Mouse (Mus musculus): ENCODE results near the gene Dnah8. TPM values are rescaled to one million over a fixed set of nuclear protein-coding genes. Genes with fewer than 3 reads are reported as not detected.

Dnah8 gene
- polyA plus RNA-seq, 1 experiment from 2014 or later = 2.1 TPM

DNA sequence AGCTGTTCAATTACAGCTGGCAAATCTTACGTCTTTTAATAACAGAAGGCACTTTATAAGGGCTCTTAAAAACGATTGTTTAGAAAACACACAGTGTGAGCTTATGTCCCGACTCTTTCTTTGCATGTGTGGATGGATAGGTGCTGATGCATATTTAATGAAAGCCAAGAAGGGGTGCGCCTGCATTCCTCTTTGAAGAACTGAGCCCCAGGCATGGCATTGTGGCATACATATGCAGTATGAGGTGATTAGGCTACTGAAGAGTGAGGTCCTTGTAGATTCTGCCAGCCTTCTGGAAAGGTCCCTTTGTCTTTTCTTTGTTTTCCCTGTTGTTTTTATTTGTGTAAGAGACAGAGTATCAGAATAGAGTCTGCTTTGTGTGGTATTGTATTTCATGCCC lies 48.4 kb downstream of the Dnah8 start:
- Histone ChIP-seq H3K4me2 (no peak overlapping the region), H3K9me3 (no peaks in the 10 kb centered on the region), H3K36me3 (no peaks in the 10 kb centered on the region), H3K27me3 (replicated peaks) (no peaks in the 10 kb centered on the region), H3K4me1 (no peaks in the 10 kb centered on the region), H3K9ac (no peak overlapping the region), H3K27ac (replicated peaks) (no peak overlapping the region), H3K4me3 (no peak overlapping the region)
- no peak for ATAC-seq (ENCODE audit: extremely low read depth, insufficient number of reproducible peaks, low FRiP score, low TSS enrichment)
- 79% methylated on average over 4 of the region's 4 CpGs for WGBS

DNA sequence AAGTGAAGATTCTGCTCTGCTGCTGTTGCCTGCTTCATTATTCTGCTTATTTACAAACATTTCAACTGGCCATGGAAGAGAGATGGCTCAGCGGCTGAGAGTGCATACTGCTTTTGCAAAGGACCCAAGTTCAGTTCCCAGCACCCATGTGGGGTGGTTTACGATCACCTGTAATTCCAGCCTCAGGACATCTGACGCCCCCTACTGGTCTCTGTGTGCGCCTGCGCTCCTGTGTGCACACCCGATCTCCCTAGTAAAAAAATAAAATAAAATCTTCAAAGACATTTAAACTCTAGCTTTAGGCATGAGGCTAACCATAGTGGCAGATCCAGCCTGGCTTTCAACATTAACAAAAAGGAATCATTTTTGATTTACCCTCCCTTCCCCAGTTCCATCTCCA lies 48.9 kb downstream of the Dnah8 start:
- 87% methylated on average over 6 of the region's 6 CpGs for WGBS
- H3K36me3 ChIP-seq = no peaks in the 10 kb centered on the region

DNA sequence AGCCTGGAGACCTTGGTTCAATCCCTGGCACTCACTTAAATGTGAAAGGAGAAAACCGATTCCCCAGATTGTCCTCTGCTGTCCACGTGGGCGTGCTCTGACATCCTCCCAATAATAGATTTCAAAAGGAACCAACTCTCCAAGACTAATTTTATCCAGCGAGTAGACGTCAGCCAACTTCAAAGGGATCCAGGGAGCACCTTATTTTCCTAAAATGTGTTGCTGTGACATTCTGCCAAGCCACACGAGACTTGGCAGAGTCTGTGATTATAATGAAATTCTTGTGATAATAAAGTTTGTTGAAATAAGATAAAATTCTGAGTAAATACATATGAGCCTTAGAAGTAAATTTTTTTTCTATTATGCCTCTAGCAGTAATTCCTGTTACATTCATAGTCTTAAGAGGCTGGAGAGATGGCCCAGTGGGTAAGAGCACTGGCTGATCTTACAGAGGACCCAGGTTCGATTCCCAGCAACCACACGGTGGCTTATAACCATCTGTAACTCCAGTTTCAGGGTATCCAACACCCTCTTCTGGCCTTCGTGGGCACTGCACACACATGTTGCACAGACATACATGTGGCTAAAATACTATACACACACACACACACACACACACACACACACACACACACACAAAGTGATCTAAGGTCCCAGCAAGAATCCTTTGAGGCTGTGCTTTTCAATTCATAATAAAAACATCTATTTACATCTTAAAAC lies 51.0 kb downstream of the Dnah8 start:
- H3K4me2 ChIP-seq = no peak overlapping the region
- no peak for ATAC-seq (ENCODE audit: extremely low read depth, insufficient number of reproducible peaks, low FRiP score, low TSS enrichment)
- H3K27me3 ChIP-seq (replicated peaks) = no peaks in the 10 kb centered on the region
- H3K4me3 ChIP-seq = no peak overlapping the region
- 80% methylated on average over 9 of the region's 9 CpGs for WGBS
- H3K36me3 ChIP-seq = no peaks in the 10 kb centered on the region
- no peak overlapping the region for H3K27ac ChIP-seq (replicated peaks)
- H3K9ac ChIP-seq = no peak overlapping the region
- H3K9me3 ChIP-seq = peaks cover 3% of the 10 kb centered on the region; the same call in 1 of the 2 replicates
- no peaks in the 10 kb centered on the region for H3K4me1 ChIP-seq

More for the DNA sequence above, 48.9 kb downstream of the Dnah8 start:
- H3K27me3 ChIP-seq (replicated peaks) = no peaks in the 10 kb centered on the region
- no peak overlapping the region for H3K9ac ChIP-seq
- H3K4me1 ChIP-seq = no peaks in the 10 kb centered on the region
- no peak overlapping the region for H3K27ac ChIP-seq (replicated peaks)
- no peaks in the 10 kb centered on the region for H3K9me3 ChIP-seq
- no peak overlapping the region for H3K4me2 ChIP-seq
- H3K4me3 ChIP-seq = no peak overlapping the region
- no peak for ATAC-seq (ENCODE audit: extremely low read depth, insufficient number of reproducible peaks, low FRiP score, low TSS enrichment)

DNA sequence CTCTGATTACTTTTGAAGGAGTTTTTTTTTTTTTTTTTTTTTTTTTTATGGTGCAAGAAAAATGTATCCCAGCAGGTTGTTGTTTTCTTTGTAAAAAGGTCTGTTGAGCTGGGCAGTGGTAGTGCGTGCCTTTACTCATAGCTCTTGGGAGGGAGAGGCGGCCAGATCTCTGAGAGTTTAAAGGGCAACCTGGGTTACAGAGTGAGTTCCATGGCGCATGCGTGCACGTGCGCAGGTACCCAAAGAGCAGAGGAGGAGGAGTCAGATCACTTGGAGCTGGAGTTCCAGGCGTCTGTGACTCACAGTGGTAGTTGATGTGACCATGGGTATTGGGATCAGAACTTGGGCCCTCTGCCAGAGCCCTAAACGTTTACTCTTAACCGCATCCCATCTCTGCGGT lies 54.4 kb downstream of the Dnah8 start:
- no peak overlapping the region for H3K4me3 ChIP-seq
- H3K4me1 ChIP-seq = no peaks in the 10 kb centered on the region
- H3K36me3 ChIP-seq = no peaks in the 10 kb centered on the region
- no peak for ATAC-seq (ENCODE audit: extremely low read depth, insufficient number of reproducible peaks, low FRiP score, low TSS enrichment)
- H3K9me3 ChIP-seq = peaks cover 3% of the 10 kb centered on the region; the same call in 1 of the 2 replicates
- H3K4me2 ChIP-seq = no peak overlapping the region
- no peak overlapping the region for H3K9ac ChIP-seq
- H3K27ac ChIP-seq (replicated peaks) = no peak overlapping the region
- no peaks in the 10 kb centered on the region for H3K27me3 ChIP-seq (replicated peaks)
- WGBS = 88% methylated on average over 10 of the region's 10 CpGs

DNA sequence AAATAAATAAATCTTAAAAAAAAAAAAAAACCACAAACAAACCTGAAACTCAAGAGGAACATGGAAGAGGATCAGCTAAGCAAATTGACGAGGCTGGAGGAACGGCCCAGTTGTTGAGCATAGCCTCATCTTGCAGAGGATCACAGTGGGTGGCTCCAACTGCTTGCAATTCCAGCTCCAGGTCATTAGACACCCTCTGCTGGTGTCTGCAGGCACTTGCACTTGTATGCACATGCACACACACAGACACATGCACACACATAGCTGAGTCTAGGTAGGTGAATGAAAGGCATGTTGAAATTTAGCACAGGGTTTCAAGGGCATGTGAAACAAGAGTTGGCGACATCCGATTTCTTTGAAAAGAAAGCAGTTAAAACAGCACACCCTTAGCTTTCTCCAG lies 55.5 kb downstream of the Dnah8 start:
- Histone ChIP-seq H3K27ac (replicated peaks) (no peak overlapping the region), H3K4me2 (no peak overlapping the region), H3K36me3 (no peaks in the 10 kb centered on the region), H3K4me1 (no peaks in the 10 kb centered on the region), H3K9me3 (peaks cover 3% of the 10 kb centered on the region; the same call in 1 of the 2 replicates), H3K9ac (no peak overlapping the region), H3K4me3 (no peak overlapping the region), H3K27me3 (replicated peaks) (no peaks in the 10 kb centered on the region)
- 81% methylated on average over 4 of the region's 4 CpGs for WGBS
- ATAC-seq (ENCODE audit: extremely low read depth, insufficient number of reproducible peaks, low FRiP score, low TSS enrichment) = no peak

DNA sequence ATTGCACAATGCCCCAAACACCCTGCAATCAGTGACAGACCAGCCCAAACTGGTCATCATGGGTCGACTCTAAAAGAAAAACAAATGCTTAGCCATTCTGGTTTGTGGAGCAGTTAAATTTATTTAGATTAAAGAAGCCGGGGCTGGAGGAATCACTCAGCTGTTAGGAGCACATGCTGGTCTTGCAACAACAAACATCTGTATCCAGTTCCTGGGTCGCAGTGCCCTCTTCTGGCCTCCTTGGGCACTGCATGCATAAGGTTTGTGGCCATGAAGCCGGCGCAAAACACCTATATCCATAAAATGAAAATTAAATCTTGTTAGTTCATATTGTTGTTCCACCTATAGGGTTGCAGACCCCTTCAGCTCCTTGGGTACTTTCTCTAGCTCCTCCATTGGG lies 57.5 kb downstream of the Dnah8 start:
- WGBS = 24% methylated on average over 5 of the region's 5 CpGs
- no peak overlapping the region for H3K4me2 ChIP-seq
- no peaks in the 10 kb centered on the region for H3K4me1 ChIP-seq
- peaks cover 3% of the 10 kb centered on the region; the same call in 1 of the 2 replicates for H3K9me3 ChIP-seq
- H3K9ac ChIP-seq = no peak overlapping the region
- no peaks in the 10 kb centered on the region for H3K27me3 ChIP-seq (replicated peaks)
- no peak for ATAC-seq (ENCODE audit: extremely low read depth, insufficient number of reproducible peaks, low FRiP score, low TSS enrichment)
- H3K36me3 ChIP-seq = no peaks in the 10 kb centered on the region
- no peak overlapping the region for H3K4me3 ChIP-seq
- no peak overlapping the region for H3K27ac ChIP-seq (replicated peaks)

DNA sequence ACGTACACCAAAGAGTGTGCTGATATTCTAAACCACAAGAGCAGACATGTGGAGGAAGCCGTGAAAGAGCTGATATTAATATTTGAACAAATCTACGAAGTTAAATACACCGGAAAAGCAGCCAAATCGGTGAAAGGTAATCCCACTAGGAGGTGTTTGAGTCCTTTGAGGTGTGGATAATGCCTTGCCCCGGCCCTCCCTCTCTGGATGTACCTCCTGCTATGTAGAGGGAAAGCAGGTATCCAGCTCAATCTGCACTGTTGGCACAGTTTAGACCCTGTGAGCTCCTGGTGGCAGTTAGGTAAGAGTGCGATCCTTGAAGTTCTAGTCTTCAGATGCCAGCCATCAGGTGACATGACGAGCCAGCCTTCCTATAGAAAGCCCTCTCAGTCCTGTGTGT lies 66.0 kb downstream of the Dnah8 start:
- WGBS = 78% methylated on average over 8 of the region's 8 CpGs
- no peaks in the 10 kb centered on the region for H3K27me3 ChIP-seq (replicated peaks)
- H3K9me3 ChIP-seq = no peaks in the 10 kb centered on the region
- H3K9ac ChIP-seq = no peak overlapping the region
- H3K4me2 ChIP-seq = no peak overlapping the region
- no peaks in the 10 kb centered on the region for H3K4me1 ChIP-seq
- ATAC-seq (ENCODE audit: extremely low read depth, insufficient number of reproducible peaks, low FRiP score, low TSS enrichment) = no peak
- H3K36me3 ChIP-seq = no peaks in the 10 kb centered on the region
- H3K27ac ChIP-seq (replicated peaks) = no peak overlapping the region
- no peak overlapping the region for H3K4me3 ChIP-seq

DNA sequence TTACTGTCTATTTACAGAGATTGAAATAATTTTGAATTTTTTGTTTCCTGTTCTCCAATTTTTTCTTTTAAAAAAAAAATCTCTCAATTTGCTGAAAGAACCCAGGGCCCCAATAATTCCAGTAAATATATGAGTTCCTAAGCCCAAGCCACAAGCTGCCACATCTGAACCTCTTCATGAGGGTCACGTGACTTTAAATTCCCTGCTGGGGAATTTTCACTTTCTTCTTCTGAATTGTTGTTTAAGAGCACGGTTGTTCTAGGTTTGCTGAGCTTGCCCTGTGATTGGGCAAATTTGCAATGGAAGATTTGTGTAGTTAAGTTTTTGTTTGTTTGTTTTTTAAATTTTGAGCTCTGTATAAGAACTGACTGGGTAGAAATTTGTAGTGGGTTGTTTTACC lies 67.3 kb downstream of the Dnah8 start:
- Histone ChIP-seq H3K27ac (replicated peaks) (no peak overlapping the region), H3K9ac (no peak overlapping the region), H3K9me3 (no peaks in the 10 kb centered on the region), H3K27me3 (replicated peaks) (no peaks in the 10 kb centered on the region), H3K4me2 (no peak overlapping the region), H3K36me3 (no peaks in the 10 kb centered on the region), H3K4me3 (no peak overlapping the region), H3K4me1 (no peaks in the 10 kb centered on the region)
- 69% methylated on average over 2 of the region's 2 CpGs for WGBS
- no peak for ATAC-seq (ENCODE audit: extremely low read depth, insufficient number of reproducible peaks, low FRiP score, low TSS enrichment)

DNA sequence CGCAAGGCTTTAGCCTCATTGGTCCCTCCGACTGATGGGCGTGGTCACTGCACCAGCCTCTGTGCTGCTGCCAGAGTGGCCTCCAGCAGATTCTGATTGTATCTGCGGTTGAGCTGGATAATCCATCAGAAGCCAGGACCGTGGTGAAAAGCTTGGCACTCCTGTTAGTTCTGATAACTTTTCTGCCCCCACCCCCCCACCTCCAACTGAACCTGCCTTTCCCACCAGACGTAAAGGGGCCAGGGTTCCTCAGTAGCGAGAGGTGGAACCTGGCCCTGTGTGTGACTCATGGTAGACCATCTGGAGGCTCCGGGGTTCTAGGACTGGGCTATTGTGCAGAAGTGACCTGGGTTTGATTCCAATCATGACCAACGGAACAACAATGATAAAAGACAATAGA lies 70.1 kb downstream of the Dnah8 start:
- no peak overlapping the region for H3K4me3 ChIP-seq
- WGBS = 75% methylated on average over 9 of the region's 9 CpGs
- no peaks in the 10 kb centered on the region for H3K36me3 ChIP-seq
- H3K4me1 ChIP-seq = no peaks in the 10 kb centered on the region
- H3K4me2 ChIP-seq = no peak overlapping the region
- H3K9me3 ChIP-seq = no peaks in the 10 kb centered on the region
- no peak overlapping the region for H3K27ac ChIP-seq (replicated peaks)
- ATAC-seq (ENCODE audit: extremely low read depth, insufficient number of reproducible peaks, low FRiP score, low TSS enrichment) = no peak
- H3K27me3 ChIP-seq (replicated peaks) = no peaks in the 10 kb centered on the region
- H3K9ac ChIP-seq = no peak overlapping the region

DNA sequence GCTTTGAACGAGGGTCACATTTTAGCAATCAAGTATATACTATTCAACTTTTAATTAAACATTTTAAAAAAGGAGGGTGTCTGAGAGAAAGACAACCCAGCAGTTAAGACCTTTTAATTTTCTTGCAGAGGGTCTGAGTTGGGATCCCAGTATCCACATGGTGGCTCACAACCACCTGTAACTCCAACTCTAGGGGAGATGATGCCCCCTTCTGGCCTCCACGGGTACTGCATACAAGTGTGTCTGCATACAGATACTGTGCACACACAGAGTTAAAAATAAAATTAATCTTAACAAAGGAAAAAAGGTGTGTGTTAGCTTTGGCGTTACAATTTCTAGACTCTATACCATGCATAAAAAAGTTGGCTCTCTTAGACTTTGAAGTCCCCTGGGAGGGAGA lies 90.6 kb downstream of the Dnah8 start:
- Histone ChIP-seq H3K4me1 (no peaks in the 10 kb centered on the region), H3K9ac (no peak overlapping the region), H3K9me3 (no peaks in the 10 kb centered on the region), H3K27me3 (replicated peaks) (no peaks in the 10 kb centered on the region), H3K36me3 (no peaks in the 10 kb centered on the region), H3K4me2 (no peak overlapping the region), H3K27ac (replicated peaks) (no peak overlapping the region), H3K4me3 (no peak overlapping the region)
- 61% methylated on average over 3 of the region's 3 CpGs for WGBS
- no peak for ATAC-seq (ENCODE audit: extremely low read depth, insufficient number of reproducible peaks, low FRiP score, low TSS enrichment)

DNA sequence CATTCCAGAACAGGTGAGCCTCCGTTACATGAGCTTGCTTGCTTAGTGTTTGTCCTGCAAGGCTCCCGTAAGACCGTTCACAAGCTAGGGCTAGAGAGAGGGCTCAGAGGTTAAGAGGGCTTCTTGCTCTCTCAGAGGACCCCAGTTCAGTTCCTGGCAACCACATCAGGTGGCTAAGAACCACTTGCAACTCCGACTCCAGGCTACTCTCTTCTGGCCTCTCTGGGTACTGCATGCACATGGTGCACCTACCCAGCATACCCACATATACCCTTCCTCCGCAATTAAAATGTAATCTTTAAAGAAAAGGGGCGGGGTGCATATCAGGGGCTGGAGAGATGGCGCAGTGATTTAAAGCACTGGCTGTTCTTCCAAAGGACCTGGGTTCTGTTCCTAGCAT lies 94.0 kb downstream of the Dnah8 start:
- H3K9ac ChIP-seq = no peak overlapping the region
- no peak for ATAC-seq (ENCODE audit: extremely low read depth, insufficient number of reproducible peaks, low FRiP score, low TSS enrichment)
- H3K9me3 ChIP-seq = no peaks in the 10 kb centered on the region
- H3K27me3 ChIP-seq (replicated peaks) = no peaks in the 10 kb centered on the region
- H3K4me1 ChIP-seq = no peaks in the 10 kb centered on the region
- 90% methylated on average over 7 of the region's 7 CpGs for WGBS
- no peaks in the 10 kb centered on the region for H3K36me3 ChIP-seq
- no peak overlapping the region for H3K4me2 ChIP-seq
- no peak overlapping the region for H3K27ac ChIP-seq (replicated peaks)
- no peak overlapping the region for H3K4me3 ChIP-seq

DNA sequence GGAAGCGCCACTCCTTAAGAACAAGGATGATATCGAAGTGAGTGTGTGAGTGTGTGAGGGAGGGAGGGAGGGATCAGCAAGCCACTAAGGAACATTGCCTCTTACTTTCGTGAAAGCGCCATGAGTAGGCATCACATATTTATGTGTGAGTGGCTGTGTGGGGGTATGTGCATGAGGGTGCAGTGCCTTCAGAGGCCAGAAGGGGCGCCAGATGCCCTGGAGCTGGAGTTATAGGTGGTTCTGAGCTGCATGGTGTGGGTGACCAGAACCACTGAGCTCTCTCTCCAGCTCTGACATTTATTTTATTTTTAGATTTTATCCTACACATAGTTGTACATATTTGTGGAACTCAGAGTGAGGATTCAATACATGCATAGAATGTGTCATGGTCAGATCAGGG lies 94.9 kb downstream of the Dnah8 start:
- Histone ChIP-seq H3K4me2 (no peak overlapping the region), H3K36me3 (no peaks in the 10 kb centered on the region), H3K9ac (no peak overlapping the region), H3K27me3 (replicated peaks) (no peaks in the 10 kb centered on the region), H3K9me3 (no peaks in the 10 kb centered on the region), H3K4me3 (no peak overlapping the region), H3K27ac (replicated peaks) (no peak overlapping the region), H3K4me1 (no peaks in the 10 kb centered on the region)
- no peak for ATAC-seq (ENCODE audit: extremely low read depth, insufficient number of reproducible peaks, low FRiP score, low TSS enrichment)
- WGBS = 79% methylated on average over 5 of the region's 5 CpGs
